Mouse (Mus musculus) thymus, postnatal 14 days (tissue): ENCODE results near the gene D630039A03Rik.

Source experiments
- DNase-seq: peaks from one replicate; pipeline ENCODE4 v3.0.0; 2021

D630039A03Rik gene

DNA sequence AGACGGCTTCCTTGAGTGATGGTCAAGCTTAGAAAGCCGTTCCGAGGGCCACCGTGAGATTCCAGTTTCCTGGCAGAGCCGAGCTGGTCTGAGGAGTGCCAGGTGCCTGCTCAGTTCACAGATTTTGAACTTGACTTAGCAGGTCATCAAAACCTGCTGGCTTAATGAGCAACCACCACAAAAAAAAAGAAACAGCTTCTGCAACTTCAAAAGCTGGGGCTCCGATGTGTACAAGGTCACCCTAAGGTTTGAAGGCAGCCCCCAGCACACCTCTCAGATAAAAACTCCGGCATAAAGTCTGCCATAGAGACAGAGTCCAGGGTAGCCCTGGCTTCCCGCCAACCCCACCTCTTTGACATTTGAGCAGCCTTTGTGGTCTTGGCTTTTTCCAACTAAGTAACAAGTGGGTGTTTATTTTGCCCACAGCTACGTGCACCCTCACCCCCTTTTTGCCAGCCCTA lies at the start of gene D630039A03Rik:
TSS of gene D630039A03Rik (minus strand) at position 97 of the 461 bp plus-strand sequence.
- peak; percentile 26 for DNase-seq

- DNase-seq, result no peak
Observed at GRCm38 (mm10) chr4:57965516-57965915, 49.4 kb upstream of the D630039A03Rik start.

DNA sequence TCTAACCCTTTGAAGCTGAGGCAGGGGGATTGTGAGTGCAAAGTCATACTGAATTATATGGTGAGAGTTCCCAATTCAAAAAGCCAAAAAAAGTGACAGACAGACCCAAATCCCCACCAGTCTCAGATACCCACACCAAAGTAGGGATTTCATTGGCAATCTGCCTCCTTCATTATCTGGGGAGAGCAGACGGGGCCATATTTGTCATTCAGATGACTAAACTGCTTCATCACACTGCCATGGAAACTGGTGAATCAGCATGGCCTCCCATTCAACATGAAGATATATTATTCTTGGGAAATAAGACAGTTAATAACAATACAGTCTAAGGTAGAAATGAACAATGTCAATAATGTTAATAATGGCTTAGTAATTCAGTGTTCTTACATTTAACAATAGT lies 48.0 kb upstream of the D630039A03Rik start:
- DNase-seq, result no peak

GRCm38 (mm10) chr4:57959056-57959455 lies 43.0 kb upstream of the D630039A03Rik start:
- DNase-seq, result no peak

DNA sequence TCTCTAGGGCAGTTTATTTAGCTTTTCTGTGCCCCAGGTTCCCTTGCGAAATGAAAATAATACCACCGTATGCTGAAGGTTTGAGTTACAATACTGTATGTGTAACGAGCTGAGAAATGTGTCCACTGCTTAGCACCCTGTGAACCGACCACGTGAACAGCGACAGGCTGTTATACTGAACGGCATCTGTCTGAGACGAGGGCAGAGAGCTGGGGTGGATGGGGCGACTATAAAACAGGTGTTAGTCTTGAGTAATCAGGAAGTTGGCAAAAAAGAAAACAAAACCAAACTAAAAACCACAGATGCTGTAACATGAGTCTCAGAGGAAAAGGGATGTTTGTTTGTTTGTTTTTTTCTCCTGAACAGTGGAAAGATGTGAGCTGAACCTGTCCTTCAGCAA lies 42.0 kb upstream of the D630039A03Rik start:
- peak; percentile 75 for DNase-seq

- DNase-seq, result peak; percentile 23
Observed at GRCm38 (mm10) chr4:57957200-57958085, 41.3 kb upstream of the D630039A03Rik start.

GRCm38 (mm10) chr4:57956029-57956960 lies 40.2 kb upstream of the D630039A03Rik start, which contains the start of gene Txn1:
TSS of gene Txn1 (minus strand) at chr4:57956411.
- DNase-seq, result peak; percentile 96

DNA sequence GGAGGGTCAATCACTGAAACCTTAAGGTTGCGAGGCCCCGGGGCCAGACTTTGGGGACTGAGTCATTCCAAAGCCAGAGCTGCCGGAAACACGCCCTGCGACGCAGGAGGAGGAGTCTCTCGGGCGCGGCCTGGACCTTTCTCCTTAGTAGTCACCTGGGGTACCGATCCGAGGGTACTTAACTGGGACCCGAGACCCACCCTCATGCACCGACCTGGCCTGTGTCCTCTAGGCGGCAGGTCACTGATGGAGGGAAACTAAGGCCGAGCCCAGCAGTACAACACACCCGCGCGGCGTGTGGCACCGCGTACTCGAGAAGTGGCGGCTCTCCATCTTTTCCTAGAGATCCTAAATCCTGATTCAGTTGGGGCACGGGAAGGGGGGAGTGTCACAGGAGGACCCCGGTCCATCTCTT lies 39.5 kb upstream of the D630039A03Rik start:
- peak; percentile 70 for DNase-seq

DNA sequence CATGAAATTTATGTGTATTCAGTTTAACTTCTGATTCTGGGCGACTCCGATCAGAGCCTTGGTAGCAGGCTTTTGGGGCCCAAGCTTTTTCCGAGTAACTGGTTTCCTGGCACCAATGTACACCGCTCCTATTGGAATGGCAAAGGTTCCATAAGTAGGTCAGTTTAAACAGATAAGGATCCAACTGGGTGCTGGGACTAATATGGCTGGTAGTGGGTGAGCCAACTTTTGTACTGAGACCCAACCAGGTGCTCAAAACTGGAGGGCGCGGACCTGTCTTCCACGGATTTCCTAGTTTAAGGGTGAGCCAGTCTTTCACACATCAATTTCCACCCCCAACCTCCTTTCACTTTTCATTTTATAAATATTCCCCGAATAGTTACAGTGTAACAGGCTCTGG lies 38.9 kb upstream of the D630039A03Rik start:
- DNase-seq, result no peak

DNA sequence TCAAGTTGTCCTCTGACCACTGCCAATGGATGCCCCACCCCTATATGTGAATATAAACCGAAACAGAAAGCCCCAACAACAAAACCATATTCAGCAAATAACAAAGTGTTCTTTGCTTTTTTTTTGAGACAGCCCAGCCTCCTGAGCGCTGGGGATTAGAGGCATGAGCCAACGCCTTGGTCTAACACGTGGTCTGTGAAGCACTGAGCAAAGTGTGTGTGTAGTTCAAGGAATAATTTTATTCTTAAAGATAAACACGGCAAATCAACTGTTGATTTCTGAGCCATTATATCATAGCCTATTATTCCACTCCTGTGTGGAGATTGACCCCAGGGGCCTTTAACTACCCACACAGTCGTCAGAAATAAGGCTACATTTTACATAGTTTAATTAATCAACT lies 38.5 kb upstream of the D630039A03Rik start:
- no peak for DNase-seq

- no peak for DNase-seq
Observed at GRCm38 (mm10) chr4:57953796-57954195, 37.7 kb upstream of the D630039A03Rik start.

DNA sequence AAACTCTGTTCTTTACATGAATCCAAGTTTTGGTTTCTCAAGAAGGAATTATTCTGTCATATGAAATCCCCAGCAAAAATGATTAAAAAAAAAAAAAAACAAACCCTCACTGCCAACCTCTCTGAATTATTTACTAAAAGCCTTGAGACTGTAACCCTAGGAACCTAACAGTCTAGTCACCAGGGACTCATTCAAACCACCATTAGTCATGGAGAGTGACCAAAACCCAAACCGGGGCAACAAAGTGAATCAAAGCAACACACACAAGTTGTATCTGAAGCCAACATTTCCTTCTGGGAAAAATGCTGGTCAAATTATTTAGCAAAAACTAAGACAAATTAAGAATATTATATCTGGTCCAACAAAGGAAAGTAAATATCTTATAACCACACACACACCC lies 36.8 kb upstream of the D630039A03Rik start:
- DNase-seq, result no peak

DNA sequence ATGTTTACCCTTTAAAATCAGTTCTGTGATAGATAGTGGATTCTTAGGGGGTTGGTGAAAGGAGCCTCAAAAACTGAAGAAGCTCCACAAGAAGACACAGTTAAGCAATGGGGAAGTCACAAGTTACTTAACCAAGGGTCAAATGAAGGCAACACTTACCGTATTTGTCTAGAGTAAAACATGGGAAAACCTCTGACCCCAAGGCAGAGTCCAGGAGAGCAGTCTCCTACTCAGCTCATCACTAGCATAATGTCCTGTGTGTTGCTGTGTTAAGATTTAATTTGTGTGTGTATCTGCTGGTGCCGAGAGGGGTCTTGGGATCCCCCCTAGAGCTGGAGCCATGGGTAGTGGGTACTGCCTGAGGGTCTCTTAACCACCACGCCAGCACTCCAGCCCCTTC lies 36.3 kb upstream of the D630039A03Rik start:
- no peak for DNase-seq

- DNase-seq, result no peak
Observed at GRCm38 (mm10) chr4:57949866-57950265, 33.8 kb upstream of the D630039A03Rik start.

DNA sequence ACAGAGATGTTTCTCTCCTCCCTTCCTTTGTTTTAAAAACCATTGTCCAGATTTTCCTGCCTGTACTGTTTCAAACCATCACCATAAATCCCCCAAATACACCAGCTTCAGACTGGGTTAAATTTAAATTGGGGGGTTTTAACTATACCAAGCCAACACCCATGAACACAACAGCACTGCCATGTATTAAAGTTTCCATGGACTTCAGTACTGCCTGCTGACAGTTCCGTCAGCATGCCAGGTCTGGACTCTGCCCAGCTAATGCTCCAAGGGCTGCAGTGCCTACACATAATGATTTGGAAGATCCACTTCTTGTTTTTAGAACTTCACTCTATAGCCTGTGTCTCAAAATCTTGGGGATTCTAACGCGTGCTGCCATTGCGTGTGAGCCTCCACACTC lies 31.4 kb upstream of the D630039A03Rik start:
- DNase-seq, result no peak

DNA sequence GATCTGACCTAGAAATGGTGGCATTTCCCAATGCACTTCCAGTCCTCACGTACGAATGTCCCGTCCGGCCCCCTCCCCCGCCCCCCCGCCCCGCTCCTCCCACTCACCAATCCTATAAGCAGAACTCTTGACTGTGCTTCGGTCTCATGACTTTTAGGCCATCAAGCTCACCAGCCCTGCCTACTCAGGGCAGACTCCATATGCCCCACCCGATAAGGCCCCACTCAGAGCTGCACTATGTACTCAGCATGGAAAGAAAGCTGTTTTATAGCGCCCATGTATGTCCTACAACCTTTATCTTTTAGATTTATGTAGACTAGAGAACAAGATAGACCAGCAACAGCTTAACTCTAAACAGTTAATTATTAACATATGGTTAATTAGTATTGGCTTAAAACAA lies 30.9 kb upstream of the D630039A03Rik start:
- DNase-seq, result no peak

DNA sequence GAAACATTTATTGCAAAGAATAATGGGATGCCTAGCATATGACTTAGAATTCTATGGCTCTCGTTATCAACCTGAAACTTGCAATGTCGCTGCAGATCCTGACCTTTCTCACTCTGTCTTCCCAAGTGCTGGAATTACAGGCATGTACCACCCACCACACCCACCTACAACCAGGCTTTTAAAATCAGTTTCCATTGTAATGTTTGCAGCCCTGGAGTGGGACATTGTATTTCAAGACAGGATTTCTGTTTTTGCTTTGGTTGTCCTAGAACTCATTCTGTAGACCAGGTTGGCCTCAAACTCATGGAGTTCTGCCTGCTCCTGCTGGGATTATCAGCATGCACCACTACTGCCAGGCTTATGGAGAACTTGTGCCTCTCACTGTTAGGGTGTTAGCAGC lies 26.8 kb upstream of the D630039A03Rik start:
- DNase-seq, result no peak

DNA sequence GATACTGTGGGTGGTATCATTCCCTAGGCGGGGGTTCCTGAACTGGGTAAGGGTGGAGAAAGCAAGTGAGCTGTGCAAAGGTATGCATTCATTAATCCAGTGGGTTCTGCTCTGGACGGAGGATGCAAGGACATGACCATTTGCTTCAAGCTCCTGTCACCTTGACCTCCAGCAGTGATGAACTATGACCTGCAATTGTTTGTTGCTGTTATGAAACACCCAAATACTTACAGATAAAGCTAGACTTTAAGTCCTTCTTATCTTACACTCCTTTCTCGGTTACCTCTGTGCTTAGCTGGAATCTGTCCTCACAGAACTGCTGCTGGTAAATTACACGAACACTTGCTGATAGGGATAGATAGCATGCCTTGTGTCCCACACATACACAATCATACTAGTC lies 24.5 kb upstream of the D630039A03Rik start:
- DNase-seq, result no peak

DNA sequence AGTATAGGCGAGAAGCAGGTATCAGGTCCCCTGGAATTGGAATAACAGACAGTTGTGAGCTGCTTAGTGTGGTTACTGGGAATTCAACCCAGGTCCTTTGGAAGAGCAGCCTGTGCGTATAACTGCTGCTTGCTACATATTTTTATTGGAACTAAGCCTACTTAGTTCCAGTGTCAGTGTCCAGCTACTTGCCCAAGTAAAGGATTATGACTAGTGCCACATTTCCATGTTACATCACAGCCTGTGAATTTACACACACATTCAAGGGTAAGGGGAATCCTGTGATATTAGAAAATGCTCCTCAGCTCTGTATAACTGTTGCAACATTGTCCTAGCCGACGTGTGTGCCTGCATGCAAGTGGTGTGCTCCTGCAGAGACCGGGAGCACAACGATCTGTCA lies 21.2 kb upstream of the D630039A03Rik start:
- no peak for DNase-seq

DNA sequence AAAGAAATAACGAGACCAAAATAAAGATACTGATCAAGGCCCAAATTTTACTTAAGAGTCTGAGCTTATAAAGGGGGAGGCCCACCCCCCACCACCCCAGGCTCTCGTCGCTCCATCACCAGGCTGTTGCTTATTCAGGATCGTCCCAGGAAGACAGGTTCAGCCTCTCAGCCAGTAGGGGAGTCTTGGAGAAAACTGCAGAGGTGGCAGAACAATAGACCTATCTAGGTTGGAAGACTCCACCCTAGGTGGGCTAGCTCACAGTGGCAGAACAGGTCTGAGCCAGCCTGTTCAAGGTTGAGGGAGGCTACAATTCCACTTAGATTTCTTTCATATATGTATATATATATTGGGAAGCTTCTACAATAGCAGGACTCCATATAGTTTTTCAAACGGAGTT lies 18.1 kb upstream of the D630039A03Rik start:
- DNase-seq, result no peak

GRCm38 (mm10) chr4:57930559-57931170 lies 14.6 kb upstream of the D630039A03Rik start:
- DNase-seq, result no peak

DNA sequence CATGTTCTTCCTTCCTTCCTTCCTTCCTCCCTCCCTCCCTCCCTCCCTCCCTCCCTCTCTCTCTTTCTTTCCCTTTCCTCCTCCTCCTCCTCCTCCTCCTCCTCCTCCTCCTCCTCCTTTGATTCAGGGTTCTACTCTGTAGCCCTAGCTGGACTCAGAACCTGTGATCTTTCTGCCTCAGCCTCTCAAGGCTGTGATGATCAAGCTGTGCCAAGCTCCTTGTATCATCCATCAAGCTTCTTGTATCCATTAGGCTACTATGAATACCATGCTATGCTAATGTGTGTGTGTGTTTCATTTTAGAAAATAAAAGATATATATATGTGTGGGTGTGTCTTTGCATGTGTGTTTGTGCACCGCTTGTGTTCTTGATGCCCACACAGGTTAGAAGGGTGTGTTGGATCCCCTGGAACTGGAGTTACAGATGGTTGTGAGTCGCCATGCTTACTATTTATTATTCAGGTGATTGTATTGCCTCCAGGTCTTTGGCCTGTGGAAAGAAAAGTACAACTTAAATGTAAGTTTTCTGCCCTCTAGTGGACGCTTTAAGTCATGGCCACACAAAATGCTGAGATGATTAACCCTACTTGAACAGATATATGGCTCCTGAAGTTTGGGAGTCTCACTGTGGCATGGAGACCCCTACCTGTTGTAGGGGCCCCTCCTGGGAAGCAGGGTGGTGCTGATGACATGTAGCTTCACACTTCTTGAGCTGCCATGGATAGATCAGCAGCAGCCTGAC lies 11.5 kb upstream of the D630039A03Rik start:
- DNase-seq, result peak; percentile 30
